Mouse (Mus musculus): Measurements from ENCODE around the gene Gm3854. TPM values are rescaled to one million over a fixed set of nuclear protein-coding genes. Genes with fewer than 3 reads are reported as not detected.

Gene Gm3854
- polyA plus RNA-seq, 1 experiment, result 0.21 TPM

- DNase-seq, result peak; percentile 91
- H3K4me3 ChIP-seq (replicated peaks; ENCODE audit: extremely low read depth, low read depth, low read length), result peak within 1 kb of the TSS; percentile 86
- peaks cover 8% of the 10 kb centered on the region for H3K4me1 ChIP-seq (ENCODE audit: control insufficient read depth, insufficient read depth, low read length)
- WGBS, result under 1% methylated on average over 28 of the region's 28 CpGs
- peak; percentile 33; the same call in 1 of the 2 replicates for TF ChIP-seq POLR2A (IDR thresholded peaks at IDR 0.05; ENCODE audit: borderline replicate concordance, extremely low read depth, low read depth, low read length)
- TF ChIP-seq CTCF (IDR thresholded peaks at IDR 0.05; ENCODE audit: insufficient read depth, low read length), result no peak
Observed at GRCm38 (mm10) chr7:6383044-6383455, 39.5 kb downstream of the Gm3854 start, which contains the start of gene Zfp28. TSS of gene Zfp28 (plus strand) at chr7:6383295.

GRCm38 (mm10) chr7:6384011-6384410 is 40.5 kb downstream of the Gm3854 start:
- Histone ChIP-seq H3K4me3 (replicated peaks; ENCODE audit: extremely low read depth, low read depth, low read length) (no peak overlapping the region), H3K4me1 (ENCODE audit: control insufficient read depth, insufficient read depth, low read length) (peaks cover 8% of the 10 kb centered on the region)
- TF ChIP-seq CTCF (IDR thresholded peaks at IDR 0.05; ENCODE audit: insufficient read depth, low read length) (no peak), POLR2A (IDR thresholded peaks at IDR 0.05; ENCODE audit: borderline replicate concordance, extremely low read depth, low read depth, low read length) (no peak)
- DNase-seq, result no peak
- 43% methylated on average over 8 of the region's 8 CpGs for WGBS

DNA sequence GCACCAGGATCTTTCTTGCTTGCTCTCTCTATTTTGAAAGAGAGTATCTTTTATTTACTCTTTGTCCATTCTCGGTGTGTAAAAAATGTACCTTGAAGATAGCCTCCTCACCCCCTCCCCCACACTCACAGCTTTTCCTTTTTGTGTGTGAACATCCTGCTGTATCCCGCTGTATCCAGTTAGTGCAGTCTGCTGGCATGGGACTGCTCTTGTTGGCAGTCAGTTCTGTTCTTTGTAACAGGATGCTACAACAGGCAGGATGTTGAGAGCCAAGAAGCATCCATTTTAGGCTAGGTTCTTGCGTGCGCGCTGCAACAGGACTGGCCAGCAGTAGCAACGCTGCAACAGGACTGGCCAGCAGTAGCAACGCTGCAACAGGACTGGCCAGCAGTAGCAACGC is 43.4 kb downstream of the Gm3854 start:
- WGBS, result 58% methylated on average over 8 of the region's 8 CpGs
- H3K4me1 ChIP-seq (ENCODE audit: control insufficient read depth, insufficient read depth, low read length), result peaks cover 8% of the 10 kb centered on the region
- TF ChIP-seq CTCF (IDR thresholded peaks at IDR 0.05; ENCODE audit: insufficient read depth, low read length) (no peak), POLR2A (IDR thresholded peaks at IDR 0.05; ENCODE audit: borderline replicate concordance, extremely low read depth, low read depth, low read length) (no peak)
- H3K4me3 ChIP-seq (replicated peaks; ENCODE audit: extremely low read depth, low read depth, low read length), result no peak overlapping the region
- DNase-seq, result no peak

DNA sequence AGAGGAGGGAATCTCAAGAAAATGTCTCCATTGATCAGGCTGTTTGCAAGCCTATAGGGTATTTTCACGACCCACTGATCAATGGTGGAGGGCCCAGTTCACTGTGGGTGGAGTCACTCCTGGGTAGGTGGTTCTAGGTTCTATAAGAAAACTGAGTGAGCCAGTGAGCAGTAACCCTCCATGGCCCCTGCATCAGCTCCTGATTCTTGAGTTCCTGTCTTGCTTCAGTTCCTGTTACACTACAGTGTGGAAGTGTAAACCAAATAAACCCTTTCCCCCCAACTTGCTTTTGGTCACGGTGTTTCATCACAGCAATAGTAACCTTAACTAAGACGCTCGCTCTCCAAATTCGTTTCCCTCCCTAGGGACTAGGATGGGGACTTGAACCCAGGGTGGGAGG is 45.4 kb downstream of the Gm3854 start:
- WGBS, result 83% methylated on average over 5 of the region's 5 CpGs
- Histone ChIP-seq H3K4me1 (ENCODE audit: control insufficient read depth, insufficient read depth, low read length) (peaks cover under 1% of the 10 kb centered on the region; the same call in 1 of the 2 replicates), H3K4me3 (replicated peaks; ENCODE audit: extremely low read depth, low read depth, low read length) (no peak overlapping the region)
- no peak for DNase-seq
- no peak for TF ChIP-seq POLR2A (IDR thresholded peaks at IDR 0.05; ENCODE audit: borderline replicate concordance, extremely low read depth, low read depth, low read length)
- no peak for TF ChIP-seq CTCF (IDR thresholded peaks at IDR 0.05; ENCODE audit: insufficient read depth, low read length)

DNA sequence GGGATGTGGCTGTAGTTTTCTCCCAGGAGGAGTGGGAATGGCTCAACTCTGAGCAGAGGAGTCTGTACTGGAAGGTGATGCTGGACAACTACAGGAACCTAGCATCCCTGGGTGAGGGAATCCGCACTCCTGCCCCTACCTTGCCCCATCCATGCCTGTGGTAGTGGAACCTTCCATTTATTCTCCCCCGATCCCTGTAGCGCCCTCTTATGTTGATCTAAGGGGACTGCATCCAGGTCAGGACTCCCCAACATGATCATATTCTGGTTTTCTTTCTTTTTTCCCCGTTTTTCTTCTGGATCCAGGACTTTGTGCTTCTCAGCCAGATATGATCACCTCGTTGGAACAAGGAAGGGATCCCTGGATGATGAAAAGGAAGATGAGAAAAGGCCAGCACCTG is 45.9 kb downstream of the Gm3854 start:
- H3K4me1 ChIP-seq (ENCODE audit: control insufficient read depth, insufficient read depth, low read length), result no peaks in the 10 kb centered on the region
- TF ChIP-seq CTCF (IDR thresholded peaks at IDR 0.05; ENCODE audit: insufficient read depth, low read length), result no peak
- TF ChIP-seq POLR2A (IDR thresholded peaks at IDR 0.05; ENCODE audit: borderline replicate concordance, extremely low read depth, low read depth, low read length), result no peak
- no peak for DNase-seq
- no peak overlapping the region for H3K4me3 ChIP-seq (replicated peaks; ENCODE audit: extremely low read depth, low read depth, low read length)
- 76% methylated on average over 5 of the region's 5 CpGs for WGBS

DNA sequence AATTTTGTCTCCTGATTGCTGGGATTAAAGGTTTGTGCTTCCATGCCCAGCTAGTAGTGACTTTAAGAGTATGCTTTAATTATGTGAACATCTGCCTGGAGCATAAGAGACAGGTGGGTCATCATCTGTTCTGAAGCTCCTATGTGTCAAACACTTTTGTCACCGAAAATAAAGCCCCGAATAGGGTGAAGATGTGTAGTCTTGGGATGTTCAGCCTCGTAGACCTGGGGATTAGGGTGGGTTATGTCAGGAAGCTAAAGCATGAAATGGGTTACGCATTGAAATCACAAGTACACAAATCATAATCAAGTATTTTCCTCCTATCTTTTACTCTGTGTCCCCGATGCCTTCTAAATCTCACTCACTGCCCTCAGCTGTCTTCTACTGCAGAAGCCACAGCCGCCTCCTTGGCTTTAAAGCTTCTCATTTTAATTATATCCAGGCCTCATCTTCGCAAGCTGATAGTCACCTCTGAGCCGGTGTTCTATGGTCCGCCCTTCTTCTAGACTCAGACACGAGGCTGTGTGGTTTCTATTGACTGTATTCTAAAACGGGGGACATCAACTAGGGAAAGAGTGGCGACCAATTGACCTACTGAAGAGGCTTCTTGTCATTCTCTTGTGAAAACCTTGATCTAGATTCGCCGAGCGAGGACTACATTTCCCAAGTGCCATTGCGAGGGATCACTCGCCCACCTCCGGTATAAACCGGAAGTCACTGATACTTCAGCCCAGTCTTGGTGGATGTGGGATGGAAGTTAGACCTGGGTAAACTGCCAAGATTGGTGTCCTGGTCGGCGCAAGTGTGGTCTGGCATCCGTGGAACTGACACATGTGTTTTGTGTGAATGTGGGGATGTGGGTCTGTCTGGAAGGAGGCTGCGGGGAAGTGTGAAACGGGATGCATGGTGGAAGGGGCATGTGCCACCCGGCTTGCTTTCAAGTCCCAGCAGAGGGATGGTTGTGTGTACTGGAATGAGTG is 54.7 kb downstream of the Gm3854 start, which contains the start of gene Smim17:
Gene Smim17 (plus strand): TSS at position 720 of the 980 bp plus-strand sequence.
- 27% methylated on average over 25 of the region's 25 CpGs for WGBS
- DNase-seq, result peak; percentile 21
- Histone ChIP-seq H3K4me1 (ENCODE audit: control insufficient read depth, insufficient read depth, low read length) (no peaks in the 10 kb centered on the region), H3K4me3 (replicated peaks; ENCODE audit: extremely low read depth, low read depth, low read length) (peak within 1 kb of the TSS; percentile 45)
- TF ChIP-seq POLR2A (IDR thresholded peaks at IDR 0.05; ENCODE audit: borderline replicate concordance, extremely low read depth, low read depth, low read length) (0 out of 2 replicates have a peak, but pooled peaks have one; percentile 4), CTCF (IDR thresholded peaks at IDR 0.05; ENCODE audit: insufficient read depth, low read length) (no peak)

Other genes with a start within 250 kb of the Gm3854 start
- gene Zfp787, start 187.8 kb upstream of the Gm3854 start, polyA plus RNA-seq (2012; rRNA removed), result 38.4 and 44.0 TPM in 2 replicates
- 35.2 and 36.7 TPM in 2 replicates for gene Zfp444, start 171.5 kb upstream of the Gm3854 start, polyA plus RNA-seq (2012; rRNA removed)
- gene Galp, start 146.7 kb upstream of the Gm3854 start, polyA plus RNA-seq (2012; rRNA removed), result not detected in 2 replicates
- gene Zscan5b, start 121.5 kb upstream of the Gm3854 start, polyA plus RNA-seq (2012; rRNA removed), result not detected in 2 replicates
- not detected in 2 replicates for gene Epp13, start 91.0 kb upstream of the Gm3854 start, polyA plus RNA-seq (2012; rRNA removed)
- gene Zfp667, start 57.2 kb upstream of the Gm3854 start, polyA plus RNA-seq (2012; rRNA removed), result 0.45 and 1.1 TPM in 2 replicates
- gene Zfp583, start 12.5 kb upstream of the Gm3854 start, polyA plus RNA-seq (2012; rRNA removed), result 0.42 and 0.76 TPM in 2 replicates
- 0.35 and 0.59 TPM in 2 replicates for gene Zfp78, start 19.5 kb downstream of the Gm3854 start, polyA plus RNA-seq (2012; rRNA removed)
- 2.0 and 3.9 TPM in 2 replicates for gene Zfp28, start 39.5 kb downstream of the Gm3854 start, polyA plus RNA-seq (2012; rRNA removed)
- gene Smim17, start 55.0 kb downstream of the Gm3854 start, polyA plus RNA-seq (2012; rRNA removed), result not detected in 2 replicates
- gene Gm20715, start 66.5 kb downstream of the Gm3854 start, polyA plus RNA-seq (2012; rRNA removed), result 0.03 TPM in 1 of 2 replicates, not detected in the other
- gene Olfr1344, start 94.9 kb downstream of the Gm3854 start, polyA plus RNA-seq (2012; rRNA removed), result not detected in 2 replicates
- gene Olfr1336, start 112.4 kb downstream of the Gm3854 start, polyA plus RNA-seq (2012; rRNA removed), result not detected in 2 replicates
- gene Olfr1346, start 123.3 kb downstream of the Gm3854 start, polyA plus RNA-seq (2012; rRNA removed), result not detected in 2 replicates
- gene Olfr5, start 143.2 kb downstream of the Gm3854 start, polyA plus RNA-seq (2012; rRNA removed), result not detected in 2 replicates
- gene Olfr1347, start 156.0 kb downstream of the Gm3854 start, polyA plus RNA-seq (2012; rRNA removed), result not detected in 2 replicates
- not detected in 2 replicates for gene Olfr1348, start 165.0 kb downstream of the Gm3854 start, polyA plus RNA-seq (2012; rRNA removed)
- gene Olfr1349, start 179.2 kb downstream of the Gm3854 start, polyA plus RNA-seq (2012; rRNA removed), result not detected in 2 replicates
- not detected in 2 replicates for gene Olfr1350, start 221.1 kb downstream of the Gm3854 start, polyA plus RNA-seq (2012; rRNA removed)